Mouse (Mus musculus) intestine, embryonic 16.5 days (tissue): ENCODE data around the gene Ppara. TPM values are rescaled to one million over a fixed set of nuclear protein-coding genes. Genes with fewer than 3 reads are reported as not detected.

Source experiments
- ATAC-seq: fragments of 200-750 bp; cut with Nextera tagmentation; 2 replicates; pipeline ENCODE4 v1.8.0; 2017; ENCODE audit warnings: moderate TSS enrichment, moderate library complexity
- H3K27ac ChIP-seq: fragments of 300-500 bp; sonication (generic); 2 replicates; pipeline ENCODE4 v1.5.1; 2014; ENCODE audit warnings: mild to moderate bottlenecking, low read length
- H3K27me3 ChIP-seq: fragments of 300-500 bp; sonication (generic); replicated peaks from 2 replicates; pipeline ENCODE4 v1.6.1; 2014; ENCODE audit warnings: low read length, control low read depth, mixed read lengths; ENCODE audit not compliant: control insufficient read depth, insufficient read depth
- H3K36me3 ChIP-seq: fragments of 300-500 bp; sonication (generic); 2 replicates; pipeline ENCODE4 v1.6.1; 2014; ENCODE audit warnings: low read length, control low read depth; ENCODE audit not compliant: control insufficient read depth, insufficient read depth
- H3K4me1 ChIP-seq: fragments of 300-500 bp; sonication (generic); 2 replicates; pipeline ENCODE4 v1.6.1; 2014; ENCODE audit warnings: low read length, control low read depth, mixed read lengths; ENCODE audit not compliant: control insufficient read depth, insufficient read depth
- H3K4me2 ChIP-seq: fragments of 300-500 bp; sonication (generic); 2 replicates; pipeline ENCODE4 v1.6.1; 2014; ENCODE audit warnings: low read depth, low read length, control low read depth
- H3K4me3 ChIP-seq: fragments of 300-500 bp; sonication (generic); 2 replicates; pipeline ENCODE4 v1.5.1; 2014; ENCODE audit warnings: mild to moderate bottlenecking, low read length
- H3K9ac ChIP-seq: fragments of 300-500 bp; sonication (generic); 2 replicates; pipeline ENCODE4 v1.6.1; 2014; ENCODE audit warnings: low read depth, low read length
- H3K9me3 ChIP-seq: fragments of 300-500 bp; sonication (generic); 2 replicates; pipeline ENCODE4 v1.6.1; 2016; ENCODE audit warnings: low read length, control low read depth; ENCODE audit not compliant: control insufficient read depth
- WGBS: fragments of 180-500 bp; shearing (Covaris S2); extraction: QIAGEN DNeasy Blood & Tissue Kit; methylation state at CpG from one replicate; pipeline ENCODE4 v1.1.7; 2014; 5-methylcytosine and 5-hydroxymethylcytosine counted together
- polyA plus RNA-seq: library from polyadenylated mRNA; unstranded; fragments of >200 nt; fragmentation: Nextera tagmentation; extraction: Ambion mirVana; gene quantifications from 2 replicates; pipeline ENCODE4 v1.2.1, GENCODE M21; 2015

Ppara gene
- polyA plus RNA-seq, 1 experiment from 2014 or later = 31.0 TPM

DNA sequence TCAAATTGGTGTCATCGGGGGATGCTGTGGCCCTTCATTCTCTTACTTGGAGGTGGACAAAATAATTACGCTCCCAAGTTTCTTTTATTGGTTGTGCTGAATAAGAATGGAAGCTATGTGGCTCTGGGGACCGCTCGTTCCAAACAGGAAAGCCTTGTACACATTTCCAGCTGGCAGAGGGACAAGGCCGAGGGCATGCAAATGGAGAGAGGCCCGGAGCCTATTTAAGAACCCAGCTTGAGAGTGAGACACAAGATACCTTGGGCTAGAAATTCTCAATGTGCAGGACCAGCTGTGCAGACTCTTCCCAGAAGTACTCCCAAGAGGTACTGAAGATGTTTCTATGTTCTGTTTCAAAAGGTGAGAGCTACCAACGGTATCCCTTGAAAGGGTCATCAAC is 21.8 kb downstream of the Ppara start:
- Histone ChIP-seq H3K4me2 (no peak overlapping the region), H3K36me3 (0 out of 2 replicates have a peak, but pooled peaks cover 4% of the 10 kb centered on the region), H3K27me3 (no peaks in the 10 kb centered on the region), H3K27ac (no peak overlapping the region), H3K4me3 (no peak overlapping the region), H3K4me1 (peaks cover 3% of the 10 kb centered on the region; the same call in 1 of the 2 replicates), H3K9ac (no peak overlapping the region), H3K9me3 (peaks cover 8% of the 10 kb centered on the region; the same call in 1 of the 2 replicates)
- WGBS = 90% methylated on average over 7 of the region's 7 CpGs
- ATAC-seq = no peak

DNA sequence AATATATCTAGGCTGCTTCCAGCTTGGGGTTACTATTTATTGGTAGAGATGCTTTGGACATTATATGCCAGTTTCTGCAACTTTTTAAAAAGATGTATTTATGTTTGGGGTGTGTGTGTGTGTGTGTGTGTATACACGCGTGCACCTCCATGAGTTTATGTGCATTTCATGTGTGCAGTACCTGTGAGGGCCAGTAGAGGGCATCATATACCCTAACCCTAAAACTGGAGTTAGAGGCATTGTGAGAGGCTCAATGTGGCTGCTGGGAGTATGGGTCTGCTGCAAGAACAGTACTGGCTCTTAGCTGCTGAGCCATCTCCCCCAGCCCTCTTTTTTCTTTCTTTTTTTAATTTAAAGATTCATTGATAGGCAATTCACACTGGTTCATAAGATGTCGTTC is 23.0 kb downstream of the Ppara start:
- H3K27me3 ChIP-seq = no peaks in the 10 kb centered on the region
- peaks cover 8% of the 10 kb centered on the region; the same call in 1 of the 2 replicates for H3K9me3 ChIP-seq
- H3K9ac ChIP-seq = no peak overlapping the region
- no peak for ATAC-seq
- whole genome bisulfite sequencing = 95% methylated on average over 3 of the region's 3 CpGs
- H3K4me2 ChIP-seq = no peak overlapping the region
- no peak overlapping the region for H3K4me3 ChIP-seq
- H3K4me1 ChIP-seq = peaks cover 3% of the 10 kb centered on the region; the same call in 1 of the 2 replicates
- H3K27ac ChIP-seq = no peak overlapping the region
- 0 out of 2 replicates have a peak, but pooled peaks cover 4% of the 10 kb centered on the region for H3K36me3 ChIP-seq

DNA sequence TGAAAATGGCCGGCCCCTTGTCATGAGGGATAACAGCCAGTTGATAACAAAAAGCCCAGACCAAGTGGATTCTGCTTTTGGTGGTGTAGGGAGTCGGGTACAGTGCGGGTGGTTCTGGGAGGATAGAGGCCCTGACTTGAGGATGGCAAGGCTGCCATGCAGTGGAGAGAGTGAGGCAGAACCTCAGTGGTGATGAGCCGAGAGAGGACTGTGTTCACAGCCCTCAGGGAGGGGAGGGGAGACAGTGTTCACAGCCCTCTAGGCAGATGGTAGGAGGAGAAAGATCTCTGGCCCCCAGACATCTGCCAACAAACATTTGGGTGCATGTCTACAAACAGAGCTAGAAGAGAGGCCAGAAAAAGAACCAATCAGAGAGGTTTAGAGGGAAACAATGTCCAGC is 28.0 kb downstream of the Ppara start:
- 76% methylated on average over 4 of the region's 4 CpGs for WGBS
- Histone ChIP-seq H3K27me3 (no peaks in the 10 kb centered on the region), H3K9ac (no peak overlapping the region), H3K36me3 (0 out of 2 replicates have a peak, but pooled peaks cover 4% of the 10 kb centered on the region), H3K4me2 (no peak overlapping the region), H3K4me3 (no peak overlapping the region), H3K4me1 (no peaks in the 10 kb centered on the region), H3K9me3 (peaks cover 4% of the 10 kb centered on the region; the same call in 1 of the 2 replicates), H3K27ac (no peak overlapping the region; the same call in 1 of the 2 replicates)
- no peak for ATAC-seq

DNA sequence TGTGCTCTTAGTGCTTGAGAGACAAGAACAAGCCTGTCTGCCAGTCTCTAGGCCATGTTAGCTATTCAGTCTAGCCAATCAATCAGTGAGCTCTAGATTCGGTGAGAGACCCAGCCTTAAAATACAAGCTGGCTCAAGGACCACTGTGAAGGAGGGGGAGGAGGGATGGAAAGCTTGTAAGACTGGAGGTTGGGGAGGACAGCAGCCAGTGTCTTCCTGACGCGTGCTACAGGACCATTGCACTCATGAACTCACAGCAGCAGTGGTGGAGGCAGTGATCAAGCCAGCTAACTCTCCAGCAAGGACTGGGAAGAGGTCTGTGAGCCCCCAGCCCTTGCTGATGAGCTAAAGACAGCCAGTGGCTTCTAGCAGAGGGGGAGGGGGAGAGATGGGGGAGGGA is 30.2 kb downstream of the Ppara start:
- no peaks in the 10 kb centered on the region for H3K9me3 ChIP-seq
- ATAC-seq = no peak
- no peak overlapping the region for H3K27ac ChIP-seq
- no peak overlapping the region for H3K9ac ChIP-seq
- no peaks in the 10 kb centered on the region for H3K36me3 ChIP-seq
- WGBS = 46% methylated on average over 3 of the region's 3 CpGs
- H3K4me2 ChIP-seq = no peak overlapping the region
- no peaks in the 10 kb centered on the region for H3K27me3 ChIP-seq
- peaks cover 4% of the 10 kb centered on the region; the same call in 1 of the 2 replicates for H3K4me1 ChIP-seq
- no peak overlapping the region for H3K4me3 ChIP-seq

DNA sequence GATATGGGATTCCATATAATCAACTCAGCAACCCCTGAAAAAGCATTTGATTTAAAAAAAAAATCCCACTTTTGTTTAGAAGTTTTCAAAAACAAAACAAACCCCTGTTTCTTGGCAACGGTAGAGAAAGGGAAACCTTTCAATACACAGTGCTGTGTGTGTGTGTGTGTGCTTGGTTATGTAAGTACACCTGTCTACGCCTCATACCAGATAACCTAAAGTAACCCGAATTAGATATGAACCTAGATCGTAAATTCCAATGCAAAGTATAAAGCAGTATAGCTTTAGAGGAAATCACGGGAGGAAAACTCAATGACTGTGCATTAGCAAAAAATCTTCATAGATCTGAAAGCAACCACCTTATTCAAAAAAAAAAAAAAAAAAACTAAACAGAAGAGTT is 31.9 kb downstream of the Ppara start:
- Histone ChIP-seq H3K4me3 (no peak overlapping the region), H3K9ac (no peak overlapping the region), H3K4me2 (no peak overlapping the region), H3K36me3 (no peaks in the 10 kb centered on the region), H3K9me3 (no peaks in the 10 kb centered on the region), H3K27ac (no peak overlapping the region), H3K4me1 (peaks cover 4% of the 10 kb centered on the region; the same call in 1 of the 2 replicates), H3K27me3 (no peaks in the 10 kb centered on the region)
- 69% methylated on average over 5 of the region's 5 CpGs for WGBS
- peak; percentile 51; the same call in 1 of the 2 replicates for ATAC-seq

DNA sequence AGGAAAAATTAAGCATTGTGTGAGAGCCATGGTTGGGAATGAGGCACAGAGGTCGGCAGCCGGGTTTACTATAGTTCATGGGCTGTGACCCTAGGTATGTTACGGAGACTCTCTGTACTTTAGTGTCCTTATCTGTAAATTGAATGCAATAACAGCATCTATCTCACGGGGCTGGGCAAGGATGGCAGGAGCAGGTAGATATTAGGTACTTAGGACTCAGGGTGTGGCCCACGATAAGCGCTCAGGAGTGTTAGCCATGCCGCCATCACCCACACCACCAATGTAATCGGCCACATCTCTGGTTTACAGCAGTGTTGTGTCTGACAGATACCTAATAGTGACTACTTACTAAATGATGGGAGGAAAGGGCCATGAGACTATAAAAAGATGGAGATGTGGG is 34.2 kb downstream of the Ppara start:
- Histone ChIP-seq H3K9ac (no peak overlapping the region), H3K36me3 (no peaks in the 10 kb centered on the region), H3K27me3 (no peaks in the 10 kb centered on the region), H3K9me3 (no peaks in the 10 kb centered on the region), H3K27ac (no peak overlapping the region; the same call in 1 of the 2 replicates), H3K4me3 (no peak overlapping the region), H3K4me2 (no peak overlapping the region), H3K4me1 (peaks cover 4% of the 10 kb centered on the region; the same call in 1 of the 2 replicates)
- WGBS = 66% methylated on average over 8 of the region's 8 CpGs
- peak; percentile 86 for ATAC-seq

DNA sequence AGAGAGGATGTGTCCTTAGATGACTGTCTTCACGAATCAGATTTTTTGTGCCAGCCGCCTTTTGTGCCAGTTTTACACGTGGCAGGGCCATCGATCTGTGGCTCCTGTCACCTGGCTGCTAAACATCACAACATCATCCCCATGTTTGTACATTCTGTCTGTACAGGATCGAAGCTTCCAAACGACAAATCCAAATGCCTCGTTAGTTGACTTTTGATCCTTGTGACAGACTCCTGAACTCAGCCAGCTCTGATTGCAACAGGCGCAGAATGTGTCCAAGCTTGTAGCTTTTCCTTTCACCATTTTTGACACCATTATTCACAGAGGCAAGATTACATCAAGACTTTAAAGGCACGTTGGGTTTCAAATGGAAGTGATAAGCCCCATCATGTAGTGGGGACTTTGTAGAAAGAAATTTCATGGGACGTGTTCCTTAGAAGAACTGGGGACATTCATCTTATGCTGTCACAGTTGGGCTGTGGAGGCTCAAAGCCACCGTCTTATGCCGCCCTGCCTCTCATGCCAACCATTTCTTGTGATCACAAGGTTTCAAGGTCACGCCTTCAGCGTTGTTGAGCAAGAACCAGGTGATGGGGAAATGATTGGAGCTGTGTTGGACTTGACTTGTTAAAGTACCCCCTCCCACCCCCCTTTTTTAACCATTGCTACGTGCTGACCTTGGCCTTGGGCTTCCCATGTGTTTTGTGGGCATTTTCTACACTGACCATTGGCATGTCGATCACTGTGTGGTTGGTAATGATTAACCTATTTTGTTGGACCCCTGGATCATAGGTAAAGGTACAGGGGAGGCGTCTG is 36.7 kb downstream of the Ppara start:
- Histone ChIP-seq H3K9ac (no peak overlapping the region), H3K4me1 (peaks cover 5% of the 10 kb centered on the region), H3K4me2 (0 out of 2 replicates have a peak overlapping the region, but pooled peaks have one; percentile 18), H3K36me3 (no peaks in the 10 kb centered on the region), H3K4me3 (no peak overlapping the region), H3K27me3 (no peaks in the 10 kb centered on the region), H3K9me3 (no peaks in the 10 kb centered on the region), H3K27ac (peak overlapping the region; percentile 68)
- peak; percentile 21 for ATAC-seq
- 72% methylated on average over 17 of the region's 17 CpGs for WGBS

DNA sequence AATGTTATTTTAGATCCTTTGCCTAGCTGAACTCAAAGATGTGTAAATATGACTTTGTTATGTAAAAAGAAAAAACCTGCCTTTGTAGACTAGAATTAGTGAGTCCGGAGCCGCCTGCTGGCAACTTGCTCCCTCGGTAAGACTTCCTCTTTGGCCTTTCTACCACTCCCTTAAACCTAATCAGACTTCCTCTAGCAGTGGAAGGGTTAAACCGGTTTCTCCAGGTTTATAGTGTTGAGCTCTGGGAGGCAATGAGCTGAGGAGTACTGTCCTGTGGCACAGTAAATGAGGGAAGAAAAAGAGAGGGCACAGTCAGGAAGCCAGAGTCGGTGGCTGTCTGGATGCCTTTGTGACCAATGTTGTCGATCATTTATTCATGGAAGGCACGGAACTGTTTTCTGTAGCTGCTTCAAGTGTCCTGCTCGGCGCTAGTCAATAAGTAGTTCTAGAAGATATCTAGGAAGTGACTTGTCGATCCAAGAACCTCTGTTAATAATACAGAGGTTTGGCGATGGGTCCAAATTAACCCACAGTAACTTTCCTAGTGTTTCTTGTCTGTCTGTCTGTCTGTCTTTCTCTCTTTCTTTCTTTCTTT is 37.5 kb downstream of the Ppara start:
- H3K27ac ChIP-seq = peak overlapping the region; percentile 68
- WGBS = 58% methylated on average over 11 of the region's 11 CpGs
- no peaks in the 10 kb centered on the region for H3K9me3 ChIP-seq
- ATAC-seq = peak; percentile 72
- no peak overlapping the region for H3K4me3 ChIP-seq
- H3K4me1 ChIP-seq = peaks cover 9% of the 10 kb centered on the region
- H3K9ac ChIP-seq = no peak overlapping the region
- peak overlapping the region; percentile 18; the same call in 1 of the 2 replicates for H3K4me2 ChIP-seq
- no peaks in the 10 kb centered on the region for H3K27me3 ChIP-seq
- H3K36me3 ChIP-seq = no peaks in the 10 kb centered on the region

DNA sequence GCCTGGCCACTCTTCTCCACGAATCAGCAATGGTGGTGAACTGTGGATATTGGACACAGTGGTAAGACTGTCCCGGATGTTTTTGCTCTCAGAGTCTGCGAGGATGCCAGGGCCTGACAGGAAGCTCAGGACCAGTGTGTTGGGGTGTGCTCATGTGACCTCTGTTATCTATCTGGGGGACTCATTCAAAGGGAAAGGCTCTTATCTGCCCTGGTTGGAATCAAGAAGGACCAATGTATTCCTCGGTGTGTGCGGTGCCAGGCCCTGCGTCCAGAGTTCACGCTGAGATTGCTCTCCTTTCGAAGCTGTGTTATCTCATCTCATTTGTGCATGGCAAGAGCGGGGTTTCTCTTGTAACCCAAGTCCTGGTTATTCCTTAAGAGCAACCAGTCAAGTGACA is 39.6 kb downstream of the Ppara start:
- Histone ChIP-seq H3K4me1 (peaks cover 9% of the 10 kb centered on the region), H3K36me3 (no peaks in the 10 kb centered on the region), H3K9me3 (no peaks in the 10 kb centered on the region), H3K27me3 (no peaks in the 10 kb centered on the region), H3K9ac (no peak overlapping the region), H3K4me2 (no peak overlapping the region), H3K4me3 (no peak overlapping the region), H3K27ac (peak overlapping the region; percentile 53)
- peak; percentile 74 for ATAC-seq
- 69% methylated on average over 9 of the region's 9 CpGs for WGBS
